Mouse (Mus musculus): ENCODE results near the gene Odf3l2.

The Odf3l2 gene

GRCm38 (mm10) chr10:79671396-79672087 lies 26.0 kb upstream of the Odf3l2 start:
- no peak for DNase-seq (ENCODE audit: low spot score in 2 of 2)

DNA sequence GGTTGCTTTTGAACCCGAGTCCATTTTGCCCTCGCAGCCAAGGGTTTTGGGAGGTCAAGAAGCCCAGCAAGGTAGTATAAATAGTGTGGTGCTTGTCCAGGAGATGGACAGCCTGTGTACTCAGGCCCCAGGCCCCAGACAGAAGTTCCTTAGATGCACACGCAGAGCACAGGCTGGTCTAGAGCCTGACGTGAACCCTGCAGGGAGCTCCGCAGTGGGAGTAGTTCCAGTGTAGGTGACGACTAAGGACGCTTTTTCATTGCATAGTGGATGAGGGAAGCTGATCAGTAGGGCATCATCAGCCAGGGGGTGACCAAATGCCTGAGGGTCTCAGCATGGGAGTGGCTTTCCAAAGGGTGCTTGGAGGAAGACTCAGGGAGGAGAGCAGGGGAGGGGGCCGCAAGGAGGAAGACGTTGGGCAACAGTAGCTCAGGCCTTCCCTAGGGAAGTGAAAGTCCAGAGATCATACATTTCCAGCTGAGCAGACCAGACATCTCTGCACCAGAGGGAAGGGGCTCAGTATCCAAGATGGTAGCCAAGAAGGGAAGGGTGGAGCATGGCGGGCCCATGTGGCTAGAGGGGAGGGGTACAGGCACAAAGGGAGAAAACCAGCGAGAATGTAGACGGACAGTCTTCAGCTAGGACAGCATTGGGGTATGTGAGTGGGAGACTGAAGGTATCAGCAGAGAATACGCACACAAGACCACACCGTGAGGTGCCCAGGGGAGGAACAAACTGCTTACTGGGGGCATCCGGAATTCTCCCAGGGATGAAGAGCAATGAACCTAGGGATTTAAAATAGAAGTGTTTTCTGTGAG lies 24.7 kb upstream of the Odf3l2 start:
- no peak for DNase-seq (ENCODE audit: low spot score in 2 of 2)

- DNase-seq (ENCODE audit: low spot score in 2 of 2), result peak; percentile 67 to 72
These were observed 24.1 kb upstream of the Odf3l2 start for GRCm38 (mm10) chr10:79669576-79670057.

DNA sequence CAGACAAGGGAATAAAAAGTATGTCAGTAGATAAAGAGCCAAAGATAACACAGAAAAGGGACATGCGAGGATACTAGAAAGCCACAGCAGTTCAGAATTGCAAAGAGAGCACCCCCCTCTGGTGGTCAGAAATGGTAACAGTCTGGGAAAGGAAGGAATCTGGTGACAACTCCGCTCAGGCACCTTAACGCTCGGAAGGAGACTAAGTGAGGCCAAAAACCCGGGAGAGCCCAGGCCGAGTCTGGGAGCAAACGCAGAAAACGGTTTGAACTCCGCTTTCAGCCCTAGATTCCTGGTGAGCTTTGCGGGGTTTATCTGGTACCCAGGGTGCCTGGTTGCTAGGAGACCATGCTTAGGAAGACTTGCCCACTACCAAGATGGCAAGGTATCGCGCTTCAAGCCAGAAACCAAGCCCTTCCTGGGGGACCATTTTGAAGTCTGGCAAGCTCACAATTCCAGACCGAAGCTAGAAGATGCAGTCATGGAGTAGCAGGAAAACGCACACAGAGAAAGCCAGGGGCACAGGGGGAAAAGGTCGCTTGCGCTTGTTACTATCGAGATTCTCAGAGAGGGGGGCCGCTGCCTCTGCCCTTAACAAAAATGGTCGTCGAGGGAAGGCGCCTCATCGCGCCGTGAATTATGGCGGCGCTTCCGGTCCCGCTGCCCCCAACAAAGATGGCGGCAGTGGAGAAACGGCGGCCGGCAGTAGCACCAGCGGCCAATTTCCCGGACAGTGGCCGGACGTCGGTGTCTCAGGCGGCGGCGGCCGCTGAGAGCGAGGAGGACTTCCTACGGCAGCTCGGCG lies 23.4 kb upstream of the Odf3l2 start, which contains the start of gene Tpgs1:
Gene Tpgs1 (plus strand): TSS at position 599 of the 805 bp plus-strand sequence.
- DNase-seq (ENCODE audit: low spot score in 2 of 2), result peak; percentile 86 to 88

DNA sequence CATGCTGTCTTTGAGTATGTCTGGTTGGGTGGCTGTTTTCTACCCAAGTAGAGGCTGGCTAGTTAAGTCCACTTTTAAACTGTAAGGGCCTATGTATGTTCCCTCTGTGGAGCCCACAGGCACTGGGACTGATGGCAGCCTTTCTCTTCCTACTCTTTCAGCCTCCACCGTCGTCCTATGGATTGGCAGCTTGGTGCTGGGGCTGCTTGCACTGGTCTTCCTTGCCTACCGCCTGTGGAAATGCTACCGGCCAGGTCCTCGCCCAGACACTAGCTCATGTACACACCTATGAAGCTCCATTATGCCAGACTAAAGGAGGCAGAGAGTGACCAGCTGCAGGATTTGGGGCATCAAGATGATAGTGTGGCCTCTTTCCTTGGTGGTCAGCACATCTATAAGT lies 22.5 kb upstream of the Odf3l2 start:
- DNase-seq (ENCODE audit: low spot score in 2 of 2), result no peak

GRCm38 (mm10) chr10:79666493-79666892 lies 21.0 kb upstream of the Odf3l2 start:
- no peak for DNase-seq (ENCODE audit: low spot score in 2 of 2)

- no peak for DNase-seq (ENCODE audit: low spot score in 2 of 2)
These were observed 19.5 kb upstream of the Odf3l2 start for GRCm38 (mm10) chr10:79665051-79665450.

GRCm38 (mm10) chr10:79664131-79664665 lies 18.7 kb upstream of the Odf3l2 start, which contains the start of gene Madcam1:
Madcam1 (plus strand) TSS chr10:79664559.
- DNase-seq (ENCODE audit: low spot score in 2 of 2), result peak; percentile 44 to 60

DNA sequence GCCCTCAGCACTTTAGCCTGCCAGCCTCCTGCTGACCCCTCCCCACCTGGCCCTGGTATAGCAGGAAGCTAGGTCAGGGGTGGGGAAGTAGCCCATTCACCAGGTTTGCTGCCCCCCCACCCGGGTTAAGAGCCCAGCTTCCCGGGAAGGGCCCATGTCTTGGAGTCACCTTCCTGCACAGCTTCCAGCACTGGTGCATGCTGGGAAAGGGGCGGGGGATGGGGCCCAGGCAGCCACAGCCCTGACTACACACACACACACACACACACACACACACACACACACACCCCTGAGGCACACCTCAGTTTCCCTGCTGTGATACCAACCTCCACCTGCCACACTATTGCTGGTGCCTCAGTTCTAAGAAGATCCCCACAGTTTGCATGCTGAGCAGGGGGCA lies 16.3 kb upstream of the Odf3l2 start:
- no peak for DNase-seq (ENCODE audit: low spot score in 2 of 2)

- DNase-seq (ENCODE audit: low spot score in 2 of 2), result no peak
These were observed 14.8 kb upstream of the Odf3l2 start for GRCm38 (mm10) chr10:79660298-79660697.

DNA sequence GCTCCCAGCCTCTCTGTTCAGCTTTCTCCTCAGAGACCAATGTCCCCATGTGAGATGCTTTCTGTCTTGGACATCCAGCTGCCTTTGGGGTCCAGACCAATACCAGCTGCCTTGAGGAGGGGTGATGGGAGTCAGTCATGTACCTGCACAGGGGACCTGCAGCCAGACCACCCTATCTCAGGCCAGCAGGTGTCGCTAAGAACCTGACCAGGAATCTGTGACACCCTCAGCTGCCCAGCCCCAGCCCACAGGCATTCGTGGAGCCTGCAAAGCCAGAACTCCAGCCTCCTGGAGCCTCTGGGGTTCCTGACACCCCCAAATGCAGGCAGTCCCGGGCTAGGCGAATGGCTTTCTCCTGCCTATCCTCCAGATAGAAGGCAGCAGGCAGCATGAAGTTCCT lies 13.3 kb upstream of the Odf3l2 start:
- DNase-seq (ENCODE audit: low spot score in 2 of 2), result no peak

DNA sequence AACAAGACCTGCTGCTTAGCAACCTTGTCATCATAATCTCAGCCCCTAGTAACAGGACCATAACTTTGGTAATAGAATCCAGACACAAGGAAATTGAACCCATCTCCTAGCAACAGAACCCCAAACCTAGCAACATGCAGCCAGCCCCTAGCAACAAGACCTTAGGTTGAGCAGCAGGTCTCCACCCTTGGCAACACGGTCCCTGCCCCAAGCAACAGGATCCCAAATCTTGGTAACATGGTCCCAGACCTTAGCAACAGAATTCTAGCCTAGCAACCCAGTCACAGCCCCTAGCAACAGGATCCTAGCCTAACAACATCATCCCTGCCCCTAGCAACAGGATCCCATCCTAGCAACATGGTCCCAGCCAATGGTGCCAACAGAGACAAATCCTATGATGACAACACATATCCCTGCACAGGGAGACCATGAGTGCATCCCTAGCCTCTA lies 9.4 kb upstream of the Odf3l2 start:
- DNase-seq (ENCODE audit: low spot score in 2 of 2), result no peak

DNA sequence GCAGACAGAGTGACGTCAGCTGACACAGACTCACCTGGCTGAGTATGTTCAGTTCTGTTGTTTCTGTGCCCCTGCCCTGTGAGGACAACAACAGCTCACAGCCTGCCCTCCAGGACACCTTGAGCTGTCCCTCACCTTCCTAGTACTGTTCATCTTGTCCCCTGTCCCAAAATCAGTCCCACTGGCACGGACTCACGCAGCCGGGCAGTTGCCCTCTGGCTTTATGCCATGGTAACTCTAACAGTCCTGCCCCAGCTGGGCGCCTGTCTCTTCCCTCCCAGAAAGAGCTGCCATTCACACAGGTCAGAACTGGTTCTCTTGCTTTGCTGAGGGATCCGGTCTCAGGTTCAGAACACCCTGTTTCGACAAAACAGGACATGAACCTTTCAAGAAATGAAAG lies 7.3 kb upstream of the Odf3l2 start:
- DNase-seq (ENCODE audit: low spot score in 2 of 2), result no peak

DNA sequence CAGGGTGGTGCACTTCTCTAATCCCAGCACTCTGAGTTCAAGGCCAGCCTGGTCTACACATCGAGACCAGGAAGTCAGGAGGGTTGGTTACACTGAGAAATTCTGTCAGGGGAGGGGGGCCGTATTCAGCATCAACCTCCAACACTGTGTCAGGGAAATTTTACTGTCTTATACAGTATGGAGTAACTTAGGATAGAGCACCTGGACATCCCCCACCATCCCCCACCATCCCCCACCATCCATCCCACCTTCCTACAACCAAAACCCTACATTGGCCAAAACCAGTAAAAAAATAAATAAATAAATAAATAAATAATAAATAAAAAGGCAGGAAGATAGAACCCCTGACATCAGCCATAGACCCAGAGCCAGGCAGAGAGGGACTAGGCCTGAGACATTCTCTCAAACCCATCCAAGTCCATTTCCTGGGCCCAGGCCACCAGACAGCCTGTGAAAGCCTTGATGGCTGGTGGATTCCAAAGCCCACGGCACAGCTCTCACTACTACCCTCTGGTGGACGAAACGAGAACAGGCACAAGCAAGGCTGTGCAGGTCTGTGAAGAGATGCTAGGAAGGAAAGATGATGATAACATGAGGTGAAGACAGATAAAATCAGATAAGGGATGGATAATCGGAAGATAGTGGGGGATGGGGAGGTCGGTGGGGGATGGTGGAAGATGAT lies 3.7 kb upstream of the Odf3l2 start:
- peak in 1 of 2 experiments; percentile 43 for DNase-seq (ENCODE audit: low spot score in 2 of 2)

- DNase-seq (ENCODE audit: low spot score in 2 of 2), result no peak
These were observed 6.9 kb downstream of the Odf3l2 start for GRCm38 (mm10) chr10:79638486-79639204.

DNA sequence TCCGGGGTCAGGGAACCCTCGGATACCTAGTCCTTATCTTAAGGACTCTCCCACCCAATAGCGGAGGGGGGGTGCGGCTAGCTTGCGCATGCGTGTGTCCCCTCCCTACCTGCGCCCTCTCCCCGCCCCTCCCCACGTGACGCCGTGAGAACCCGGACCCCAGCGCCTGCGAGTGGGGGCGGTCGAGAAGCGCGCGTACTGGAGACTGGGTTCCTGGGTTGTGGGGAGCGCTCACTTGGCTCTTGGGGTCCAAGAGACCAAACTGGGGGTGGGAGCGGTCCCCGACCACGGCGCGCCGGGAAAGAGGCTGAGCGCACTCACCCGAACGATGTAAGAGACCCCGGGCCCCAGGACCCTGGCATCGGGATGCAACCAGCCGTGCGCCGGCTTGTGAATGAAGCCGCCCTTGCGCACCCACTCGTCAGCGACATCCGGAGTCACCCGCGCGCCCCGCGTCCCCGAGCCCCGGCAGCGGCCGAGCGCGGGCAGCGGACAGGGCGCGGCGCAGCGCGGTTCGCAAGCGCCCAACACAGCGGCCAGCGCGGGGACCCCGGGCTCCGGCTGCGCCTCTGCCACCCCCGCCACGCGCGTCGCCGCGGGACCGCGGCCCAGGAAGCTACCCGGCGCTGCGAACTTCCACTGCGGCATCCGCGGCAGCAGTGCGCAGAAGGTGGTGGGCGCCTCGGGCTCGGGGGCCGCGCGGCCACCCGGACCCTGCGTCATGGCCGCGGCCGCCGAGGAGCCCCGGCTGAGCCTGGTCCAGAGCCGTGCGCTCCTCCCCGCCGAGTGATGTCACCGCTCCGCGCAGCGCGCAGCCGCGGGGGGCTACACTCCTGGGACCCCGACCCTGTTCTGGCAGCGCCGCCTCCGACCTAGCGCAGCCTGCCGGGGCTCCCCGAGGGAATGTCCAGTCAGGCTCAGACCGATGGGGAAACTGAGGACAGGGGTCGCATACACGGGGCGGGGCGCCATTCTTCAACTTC lies 8.1 kb downstream of the Odf3l2 start, which contains the start of gene Shc2:
Gene Shc2 (minus strand): TSS at position 791 of the 983 bp plus-strand sequence.
- DNase-seq (ENCODE audit: low spot score in 2 of 2), result no peak

DNA sequence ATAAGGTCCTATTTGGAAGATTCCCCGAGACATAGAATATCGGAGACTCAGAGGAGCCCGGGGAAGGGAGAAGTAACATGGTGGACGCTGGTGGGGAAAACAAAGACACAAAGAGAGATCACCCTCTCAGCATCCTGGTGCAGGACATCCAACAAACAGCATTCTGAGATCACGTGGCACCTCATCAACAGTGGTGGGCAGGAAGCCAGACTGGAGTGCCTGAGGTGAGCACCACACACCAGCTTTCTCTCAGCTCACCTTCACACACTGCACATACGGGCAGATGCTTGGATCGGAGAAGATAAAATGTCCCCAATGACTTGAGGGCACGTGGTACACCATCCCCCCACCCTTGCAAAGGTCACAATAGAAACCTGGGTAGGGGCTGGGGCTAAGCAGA lies 9.3 kb downstream of the Odf3l2 start:
- DNase-seq (ENCODE audit: low spot score in 2 of 2), result no peak

GRCm38 (mm10) chr10:79633006-79633777 lies 12.3 kb downstream of the Odf3l2 start:
- DNase-seq (ENCODE audit: low spot score in 2 of 2), result no peak
